Mouse (Mus musculus) layer of hippocampus, adult 2 months (tissue): ENCODE measurements around the gene Gm49369. TPM values are rescaled to one million over a fixed set of nuclear protein-coding genes. Genes with fewer than 3 reads are reported as not detected.
"Not testable (repeated sequence)": the region's sequence is repeated elsewhere in the genome, so short reads cannot be mapped to it uniquely, and the experiment has no call there.

ENCODE experiments used
- DNase-seq, 2 experiments: peaks; one replicate each; pipeline ENCODE4 v3.0.0; 2022; ENCODE audit warnings: low spot score in 2 of 2
- H3K27ac ChIP-seq: fragments of 200-600 bp; 2 replicates; pipeline ENCODE4 v1.8.1; 2022
- H3K4me3 ChIP-seq: fragments of 200-600 bp; 2 replicates; pipeline ENCODE4 v1.8.1; 2022; ENCODE audit warnings: mild to moderate bottlenecking
- CTCF ChIP-seq: fragments of 200-600 bp; conservative IDR thresholded peaks from 2 replicates; pipeline ENCODE4 v1.8.1; 2022; ENCODE audit warnings: antibody characterized with exemption, mild to moderate bottlenecking, moderate library complexity
- total RNA-seq, 2 experiments: library from RNA; stranded (reverse); gene quantifications; 2 replicates each; pipeline ENCODE4 v1.2.3; 2021

The Gm49369 gene
- total RNA-seq, 2 experiments from 2014 or later: 4.4 TPM; not detected in 1

- Histone ChIP-seq H3K27ac (peak overlapping the region; percentile 57; the same call in 1 of the 2 replicates), H3K4me3 (peak overlapping the region; percentile 2; the same call in 1 of the 2 replicates)
- no peak for TF ChIP-seq CTCF
- peak; percentile 65 to 82 for DNase-seq
Measured at GRCm38 (mm10) chr7:142349308-142349961, 33.0 kb downstream of the Gm49369 start.

- no peak for DNase-seq
- no peak for TF ChIP-seq CTCF
- no peak overlapping the region for H3K27ac ChIP-seq
- H3K4me3 ChIP-seq: no peak overlapping the region
Measured at GRCm38 (mm10) chr7:142347542-142347941, 34.9 kb downstream of the Gm49369 start.

GRCm38 (mm10) chr7:142342247-142342640, 40.2 kb downstream of the Gm49369 start:
- no peak for TF ChIP-seq CTCF
- no peak for DNase-seq
- Histone ChIP-seq H3K27ac (peak overlapping the region; percentile 28; the same call in 1 of the 2 replicates), H3K4me3 (no peak overlapping the region)

DNA sequence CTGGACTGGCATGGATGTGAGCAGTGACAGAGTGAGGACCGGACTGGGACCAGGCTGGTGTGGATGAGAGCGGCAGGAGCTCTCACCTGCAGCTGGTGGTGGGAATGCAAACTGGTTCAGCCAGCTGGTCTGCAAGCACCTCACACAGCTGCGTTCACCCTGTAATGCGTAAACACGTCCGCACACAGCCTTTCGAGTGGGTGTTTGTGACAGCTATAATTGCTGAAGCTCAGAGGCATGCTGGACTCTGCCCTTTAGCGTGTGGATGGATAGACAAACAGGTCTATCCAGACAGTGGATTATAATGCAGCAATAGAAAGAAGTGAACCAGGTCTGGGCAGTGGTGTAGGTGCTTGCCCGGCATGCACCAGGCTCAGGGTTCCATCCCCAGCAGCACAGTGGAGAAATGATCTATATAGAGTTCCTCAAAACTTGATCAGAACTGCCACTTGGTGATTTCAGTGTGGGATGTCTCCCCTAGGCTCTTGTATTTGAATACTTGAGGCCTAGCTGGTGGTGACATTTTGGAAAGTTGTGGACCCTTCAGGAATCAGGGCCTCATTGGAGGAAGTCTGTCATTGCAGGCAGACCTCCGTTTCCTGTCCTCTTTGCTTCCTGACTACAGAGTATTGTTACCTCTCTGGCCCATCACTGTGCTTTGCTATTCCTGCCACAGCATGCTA, 40.8 kb downstream of the Gm49369 start:
- no peak for DNase-seq
- TF ChIP-seq CTCF: no peak

GRCm38 (mm10) chr7:142340269-142340970, 42.0 kb downstream of the Gm49369 start:
- Histone ChIP-seq H3K4me3 (no peak overlapping the region), H3K27ac (peak overlapping the region; percentile 51; the same call in 1 of the 2 replicates)
- no peak for DNase-seq
- no peak for TF ChIP-seq CTCF

More for the DNA sequence above, 40.8 kb downstream of the Gm49369 start:
- peak overlapping the region; percentile 51; the same call in 1 of the 2 replicates for H3K27ac ChIP-seq
- no peak overlapping the region for H3K4me3 ChIP-seq

- Histone ChIP-seq H3K27ac (no peak overlapping the region), H3K4me3 (no peak overlapping the region)
- TF ChIP-seq CTCF: no peak
- DNase-seq: no peak
Measured at GRCm38 (mm10) chr7:142335151-142335550, 47.3 kb downstream of the Gm49369 start.

DNA sequence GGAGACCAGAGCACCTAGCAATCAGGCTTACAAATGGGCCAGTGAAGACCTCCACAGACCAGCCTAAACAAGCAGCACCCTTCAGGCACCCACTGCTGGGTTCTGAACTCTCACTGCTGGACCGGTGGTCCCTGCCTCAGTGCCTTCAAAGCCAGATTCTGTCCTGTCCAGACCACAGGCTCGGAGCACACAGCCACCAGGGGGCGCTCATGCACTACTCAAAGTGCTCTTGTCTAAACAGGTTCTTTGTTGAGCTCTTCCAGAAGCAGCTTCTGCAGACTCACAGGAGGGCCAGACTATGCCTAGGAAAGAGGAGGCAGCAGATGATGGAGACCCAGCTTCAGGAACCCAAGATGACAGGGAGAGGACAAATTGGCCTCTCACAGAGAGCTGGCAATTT, 48.2 kb downstream of the Gm49369 start:
- DNase-seq: peak; percentile 75 to 95
- Histone ChIP-seq H3K4me3 (no peak overlapping the region), H3K27ac (no peak overlapping the region)
- TF ChIP-seq CTCF: peak; percentile 97

GRCm38 (mm10) chr7:142332741-142333140, 49.7 kb downstream of the Gm49369 start:
- DNase-seq: not testable (repeated sequence)

DNA sequence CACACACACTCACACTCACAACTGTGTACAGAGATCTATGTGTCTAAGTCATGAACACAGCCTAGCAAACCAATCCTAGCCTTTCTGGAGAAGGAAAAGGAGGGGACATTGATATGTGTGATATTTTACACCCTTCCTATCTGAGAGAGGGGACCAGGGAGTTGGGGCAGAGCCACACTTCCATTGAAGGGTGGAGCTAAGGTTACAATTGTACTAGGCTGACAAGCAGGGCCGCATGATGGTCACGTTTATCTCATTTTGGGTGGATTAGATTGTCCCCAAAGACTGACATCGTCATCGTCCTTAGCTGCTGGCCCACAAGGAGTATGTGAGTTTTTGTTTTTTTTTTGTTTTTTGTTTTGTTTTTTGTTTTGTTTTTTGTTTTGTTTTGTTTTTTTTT, 51.2 kb downstream of the Gm49369 start:
- TF ChIP-seq CTCF: no peak

More at GRCm38 (mm10) chr7:142332741-142333140, 49.7 kb downstream of the Gm49369 start:
- H3K4me3 ChIP-seq, H3K27ac ChIP-seq: not testable (repeated sequence)

GRCm38 (mm10) chr7:142330271-142330724, 52.2 kb downstream of the Gm49369 start:
- Histone ChIP-seq H3K4me3 (no peak overlapping the region), H3K27ac (no peak overlapping the region)
- no peak for DNase-seq
- no peak for TF ChIP-seq CTCF

More for the DNA sequence above, 51.2 kb downstream of the Gm49369 start:
- Histone ChIP-seq H3K4me3 (no peak overlapping the region), H3K27ac (no peak overlapping the region)
- no peak for DNase-seq

- TF ChIP-seq CTCF: no peak
- DNase-seq: no peak
- H3K4me3 ChIP-seq: no peak overlapping the region
- H3K27ac ChIP-seq: no peak overlapping the region
Measured at GRCm38 (mm10) chr7:142328507-142328906, 54.0 kb downstream of the Gm49369 start.

DNA sequence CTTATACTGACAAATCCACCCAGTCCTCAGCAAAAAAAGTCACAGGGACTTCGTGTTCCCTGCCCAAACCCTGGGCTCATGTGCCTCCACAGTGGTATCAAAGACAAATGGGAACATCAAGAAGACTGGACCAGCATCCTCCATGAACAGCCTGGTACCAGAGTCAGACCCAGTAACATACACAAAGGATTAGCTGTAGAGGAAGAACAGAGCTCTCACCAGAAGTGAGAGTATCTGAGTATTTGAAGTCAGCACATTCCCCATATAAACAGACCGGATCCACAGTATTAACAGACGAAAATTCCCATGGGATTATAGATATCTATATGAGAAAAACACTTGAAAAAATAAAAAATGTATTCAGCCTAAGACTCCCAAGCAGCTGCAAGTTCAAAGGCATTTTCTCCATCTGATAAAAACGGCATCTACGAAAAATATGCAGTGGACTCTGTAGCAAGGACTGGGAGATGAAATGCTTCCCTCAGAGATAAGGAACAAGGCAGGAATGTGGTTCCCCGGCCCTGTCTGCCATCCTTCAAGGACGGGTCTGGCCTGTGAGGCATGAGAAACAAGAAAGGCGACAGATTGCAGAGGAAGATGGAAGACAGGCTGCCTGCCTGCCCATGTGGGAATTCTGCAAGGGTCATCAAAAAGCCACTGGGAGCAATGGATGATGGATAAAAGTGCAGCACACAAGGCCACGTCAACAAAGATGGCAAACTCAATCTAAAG, 55.6 kb downstream of the Gm49369 start:
- no peak for TF ChIP-seq CTCF
- H3K27ac ChIP-seq: no peak overlapping the region
- no peak overlapping the region for H3K4me3 ChIP-seq
- no peak for DNase-seq
